Mouse (Mus musculus): Measurements from ENCODE around the gene Kbtbd12. TPM values are rescaled to one million over a fixed set of nuclear protein-coding genes. Genes with fewer than 3 reads are reported as not detected.

Kbtbd12 gene
- polyA plus RNA-seq, 1 experiment from 2014 or later, result 0.28 TPM

GRCm38 (mm10) chr6:88630560-88630959, 7.2 kb downstream of the Kbtbd12 start:
- H3K36me3 ChIP-seq (ENCODE audit: control insufficient read depth, insufficient read depth, low read length), result no peaks in the 10 kb centered on the region
- no peak overlapping the region for H3K4me2 ChIP-seq (replicated peaks; ENCODE audit: low read depth)
- TF ChIP-seq CTCF (IDR thresholded peaks at IDR 0.05; ENCODE audit: low read depth) (no peak), EP300 (optimal IDR thresholded peaks at IDR 0.05) (no peak)
- H3K9ac ChIP-seq (ENCODE audit: low read length), result no peak overlapping the region
- H3K4me1 ChIP-seq (replicated peaks; ENCODE audit: control insufficient read depth, insufficient read depth), result 0 out of 2 replicates have a peak, but pooled peaks cover 3% of the 10 kb centered on the region
- DNase-seq (ENCODE audit: low spot score) (no peak), ATAC-seq (ENCODE audit: low FRiP score, low TSS enrichment) (no peak)
- H3K4me3 ChIP-seq (ENCODE audit: low read depth, low read length), result no peak overlapping the region
- H3K9me3 ChIP-seq (ENCODE audit: control insufficient read depth, low read length), result no peaks in the 10 kb centered on the region
- WGBS, result 71% methylated on average over 5 of the region's 5 CpGs
- no peak overlapping the region for H3K27ac ChIP-seq (replicated peaks)
- H3K27me3 ChIP-seq (ENCODE audit: control insufficient read depth, insufficient read depth, low read length), result no peaks in the 10 kb centered on the region

DNA sequence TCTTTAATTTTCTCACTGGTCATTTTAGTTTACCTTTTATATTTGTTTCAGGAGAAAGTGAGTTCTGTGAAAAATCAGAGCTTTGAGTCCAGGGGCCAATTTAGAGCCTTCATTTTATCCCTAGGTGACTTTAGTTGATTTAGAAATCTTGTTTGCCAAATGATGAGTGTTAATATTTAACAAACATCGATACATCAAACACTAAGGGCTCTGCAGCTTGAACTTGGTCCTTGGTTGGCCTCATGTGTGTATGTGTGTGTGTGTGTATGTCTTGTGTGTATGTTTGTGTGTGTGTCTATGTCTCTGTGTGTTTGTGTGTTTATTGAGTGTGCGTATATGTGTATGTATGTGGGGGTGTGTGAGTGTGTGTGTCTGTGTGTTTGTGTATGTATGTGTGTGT, 7.9 kb downstream of the Kbtbd12 start:
- Histone ChIP-seq H3K36me3 (ENCODE audit: control insufficient read depth, insufficient read depth, low read length) (no peaks in the 10 kb centered on the region), H3K4me1 (replicated peaks; ENCODE audit: control insufficient read depth, insufficient read depth) (0 out of 2 replicates have a peak, but pooled peaks cover 3% of the 10 kb centered on the region), H3K27ac (replicated peaks) (no peak overlapping the region), H3K4me3 (ENCODE audit: low read depth, low read length) (no peak overlapping the region), H3K9me3 (ENCODE audit: control insufficient read depth, low read length) (no peaks in the 10 kb centered on the region), H3K4me2 (replicated peaks; ENCODE audit: low read depth) (no peak overlapping the region), H3K9ac (ENCODE audit: low read length) (no peak overlapping the region), H3K27me3 (ENCODE audit: control insufficient read depth, insufficient read depth, low read length) (no peaks in the 10 kb centered on the region)
- TF ChIP-seq EP300 (optimal IDR thresholded peaks at IDR 0.05), result no peak
- TF ChIP-seq CTCF (IDR thresholded peaks at IDR 0.05; ENCODE audit: low read depth), result no peak
- 84% methylated on average over 2 of the region's 2 CpGs for WGBS
- DNase-seq (ENCODE audit: low spot score), result no peak
- no peak for ATAC-seq (ENCODE audit: low FRiP score, low TSS enrichment)

DNA sequence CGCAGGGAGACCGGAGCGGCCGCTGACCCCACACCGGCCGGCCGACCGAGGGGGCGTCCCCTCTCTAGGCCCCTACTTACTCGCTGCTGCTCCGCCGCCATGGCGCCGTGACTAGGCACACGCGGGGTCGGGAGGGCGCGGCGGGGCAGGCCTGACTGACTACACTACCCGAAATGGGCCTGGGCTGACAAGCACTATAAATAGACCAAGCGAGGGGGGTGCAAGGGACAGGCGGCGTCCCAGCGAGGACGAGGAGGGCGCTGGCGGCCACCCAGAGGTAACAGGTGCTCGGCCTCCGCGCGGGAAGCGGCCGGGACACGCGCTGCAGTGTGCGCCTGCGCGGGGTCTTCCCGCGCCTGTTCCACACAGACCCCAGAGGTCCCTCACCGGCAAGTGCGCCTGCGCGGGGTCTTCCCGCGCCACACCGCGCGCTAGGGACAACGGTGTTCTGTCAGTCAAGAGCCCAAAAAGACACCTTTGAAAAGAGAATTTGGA, 10.4 kb downstream of the Kbtbd12 start:
- peak; percentile 64 for DNase-seq (ENCODE audit: low spot score)
- Histone ChIP-seq H3K27ac (replicated peaks) (peak overlapping the region; percentile 45; the same call in 1 of the 2 replicates), H3K36me3 (ENCODE audit: control insufficient read depth, insufficient read depth, low read length) (no peaks in the 10 kb centered on the region), H3K4me3 (ENCODE audit: low read depth, low read length) (peak overlapping the region; percentile 47), H3K4me2 (replicated peaks; ENCODE audit: low read depth) (peak overlapping the region; percentile 91), H3K4me1 (replicated peaks; ENCODE audit: control insufficient read depth, insufficient read depth) (0 out of 2 replicates have a peak, but pooled peaks cover 3% of the 10 kb centered on the region), H3K27me3 (ENCODE audit: control insufficient read depth, insufficient read depth, low read length) (no peaks in the 10 kb centered on the region), H3K9ac (ENCODE audit: low read length) (peak overlapping the region; percentile 59), H3K9me3 (ENCODE audit: control insufficient read depth, low read length) (no peaks in the 10 kb centered on the region)
- ATAC-seq (ENCODE audit: low FRiP score, low TSS enrichment), result peak; percentile 79
- no peak for TF ChIP-seq EP300 (optimal IDR thresholded peaks at IDR 0.05)
- no peak for TF ChIP-seq CTCF (IDR thresholded peaks at IDR 0.05; ENCODE audit: low read depth)
- WGBS, result under 1% methylated on average over 51 of the region's 51 CpGs

- DNase-seq (ENCODE audit: low spot score) (no peak), ATAC-seq (ENCODE audit: low FRiP score, low TSS enrichment) (no peak)
- Histone ChIP-seq H3K9me3 (ENCODE audit: control insufficient read depth, low read length) (no peaks in the 10 kb centered on the region), H3K9ac (ENCODE audit: low read length) (peak overlapping the region; percentile 59), H3K4me3 (ENCODE audit: low read depth, low read length) (peak overlapping the region; percentile 47), H3K27ac (replicated peaks) (peak overlapping the region; percentile 45; the same call in 1 of the 2 replicates), H3K36me3 (ENCODE audit: control insufficient read depth, insufficient read depth, low read length) (no peaks in the 10 kb centered on the region), H3K4me1 (replicated peaks; ENCODE audit: control insufficient read depth, insufficient read depth) (0 out of 2 replicates have a peak, but pooled peaks cover 3% of the 10 kb centered on the region), H3K27me3 (ENCODE audit: control insufficient read depth, insufficient read depth, low read length) (no peaks in the 10 kb centered on the region), H3K4me2 (replicated peaks; ENCODE audit: low read depth) (peak overlapping the region; percentile 91)
- WGBS, result 17% methylated on average over 11 of the region's 11 CpGs
- TF ChIP-seq CTCF (IDR thresholded peaks at IDR 0.05; ENCODE audit: low read depth) (no peak), EP300 (optimal IDR thresholded peaks at IDR 0.05) (no peak)
Observed at GRCm38 (mm10) chr6:88626912-88627311, 10.8 kb downstream of the Kbtbd12 start.

DNA sequence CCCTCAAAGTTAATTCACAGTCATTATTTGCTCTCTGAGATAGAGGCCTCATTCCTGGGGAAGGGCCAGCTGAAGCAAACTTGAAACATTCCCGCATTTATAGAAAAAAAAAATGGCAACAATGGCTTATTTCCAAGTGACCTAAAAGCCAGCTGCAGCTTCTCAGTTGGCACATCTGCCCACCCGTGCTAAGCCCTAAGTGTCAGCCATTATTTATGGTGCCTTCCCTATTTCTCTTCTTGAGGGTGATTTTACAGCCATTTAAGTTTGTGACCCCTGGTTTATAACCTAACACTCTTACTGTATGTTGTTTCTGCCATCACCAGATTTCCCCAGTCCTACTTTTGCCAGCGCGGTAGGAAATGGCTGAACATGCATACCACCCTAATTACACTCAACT, 11.3 kb downstream of the Kbtbd12 start:
- 35% methylated on average over 4 of the region's 4 CpGs for WGBS
- TF ChIP-seq EP300 (optimal IDR thresholded peaks at IDR 0.05), result no peak
- TF ChIP-seq CTCF (IDR thresholded peaks at IDR 0.05; ENCODE audit: low read depth), result no peak
- no peak overlapping the region for H3K9ac ChIP-seq (ENCODE audit: low read length)
- H3K4me2 ChIP-seq (replicated peaks; ENCODE audit: low read depth), result peak overlapping the region; percentile 91; the same call in 1 of the 2 replicates
- ATAC-seq (ENCODE audit: low FRiP score, low TSS enrichment) (no peak), DNase-seq (ENCODE audit: low spot score) (no peak)
- 0 out of 2 replicates have a peak, but pooled peaks cover 3% of the 10 kb centered on the region for H3K4me1 ChIP-seq (replicated peaks; ENCODE audit: control insufficient read depth, insufficient read depth)
- H3K36me3 ChIP-seq (ENCODE audit: control insufficient read depth, insufficient read depth, low read length), result no peaks in the 10 kb centered on the region
- H3K27me3 ChIP-seq (ENCODE audit: control insufficient read depth, insufficient read depth, low read length), result no peaks in the 10 kb centered on the region
- H3K9me3 ChIP-seq (ENCODE audit: control insufficient read depth, low read length), result no peaks in the 10 kb centered on the region
- peak overlapping the region; percentile 45; the same call in 1 of the 2 replicates for H3K27ac ChIP-seq (replicated peaks)
- H3K4me3 ChIP-seq (ENCODE audit: low read depth, low read length), result no peak overlapping the region

DNA sequence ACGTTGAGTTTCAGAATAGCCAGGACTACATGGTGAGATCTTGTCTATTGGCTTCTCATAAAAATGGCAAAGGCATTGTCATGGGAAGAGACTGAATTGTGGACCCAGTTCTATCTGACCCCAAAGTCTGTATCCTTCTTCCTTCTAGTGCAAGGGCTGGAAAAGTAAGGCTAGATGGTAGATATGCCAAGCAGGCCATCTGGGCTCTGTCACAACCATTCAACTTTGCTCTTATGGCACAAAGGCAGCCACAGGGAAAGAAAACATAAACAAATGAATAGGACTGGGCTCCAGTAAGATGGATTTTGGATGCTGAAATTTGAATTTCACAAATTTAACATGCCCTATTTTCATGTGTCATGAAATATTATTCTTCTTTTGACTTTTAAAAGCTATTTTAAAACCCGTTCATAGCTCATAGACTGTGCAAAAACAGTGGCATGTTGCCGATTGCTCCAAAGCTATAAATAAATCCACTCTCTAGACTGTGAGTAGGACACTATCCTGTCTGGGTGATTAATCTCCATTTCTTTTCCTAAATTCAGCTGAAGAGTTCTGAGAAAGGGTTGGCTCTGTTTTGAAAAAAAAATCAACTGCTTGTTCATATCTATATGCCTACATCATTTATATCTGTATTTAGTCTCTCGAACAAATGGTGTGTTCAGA, 15.8 kb downstream of the Kbtbd12 start:
- no peaks in the 10 kb centered on the region for H3K4me1 ChIP-seq (replicated peaks; ENCODE audit: control insufficient read depth, insufficient read depth)
- no peak overlapping the region for H3K9ac ChIP-seq (ENCODE audit: low read length)
- H3K4me3 ChIP-seq (ENCODE audit: low read depth, low read length), result no peak overlapping the region
- no peak for DNase-seq (ENCODE audit: low spot score)
- H3K27me3 ChIP-seq (ENCODE audit: control insufficient read depth, insufficient read depth, low read length), result no peaks in the 10 kb centered on the region
- TF ChIP-seq EP300 (optimal IDR thresholded peaks at IDR 0.05) (no peak), CTCF (IDR thresholded peaks at IDR 0.05; ENCODE audit: low read depth) (no peak)
- no peak overlapping the region for H3K4me2 ChIP-seq (replicated peaks; ENCODE audit: low read depth)
- no peak overlapping the region for H3K27ac ChIP-seq (replicated peaks)
- ATAC-seq (ENCODE audit: low FRiP score, low TSS enrichment), result no peak; the same call in 1 of the 2 replicates
- no peaks in the 10 kb centered on the region for H3K36me3 ChIP-seq (ENCODE audit: control insufficient read depth, insufficient read depth, low read length)
- 58% methylated on average over 4 of the region's 4 CpGs for WGBS
- no peaks in the 10 kb centered on the region for H3K9me3 ChIP-seq (ENCODE audit: control insufficient read depth, low read length)
